Mouse (Mus musculus) lung, postnatal 14 days (tissue): ENCODE data around the gene Taok1.
A peak's percentile ranks its signal among the peaks of the same experiment; 100 is the strongest.

Source experiments
- DNase-seq: peaks from one replicate; pipeline ENCODE4 v3.0.0; 2021

Taok1 gene

DNA sequence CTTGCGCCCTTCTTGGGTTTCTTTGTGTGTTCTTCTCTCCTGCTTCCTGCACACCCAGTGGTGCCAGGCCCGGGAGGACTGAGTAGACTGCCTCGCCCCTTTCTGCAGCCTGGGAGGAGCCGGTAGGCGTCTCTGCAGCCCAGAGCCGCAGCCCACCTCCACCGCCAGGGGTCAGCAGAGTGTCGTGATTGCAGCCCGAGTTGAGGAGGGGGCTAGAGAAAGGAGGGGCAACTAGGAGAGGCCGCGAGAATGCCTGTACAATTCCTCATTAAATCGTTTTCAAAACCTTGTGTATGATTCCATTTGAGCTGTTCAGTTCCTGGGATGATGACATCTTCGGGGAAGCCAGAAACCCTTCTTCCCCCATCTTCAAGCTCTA is 116.5 kb downstream of the Taok1 start:
- peak; percentile 93 for DNase-seq

DNA sequence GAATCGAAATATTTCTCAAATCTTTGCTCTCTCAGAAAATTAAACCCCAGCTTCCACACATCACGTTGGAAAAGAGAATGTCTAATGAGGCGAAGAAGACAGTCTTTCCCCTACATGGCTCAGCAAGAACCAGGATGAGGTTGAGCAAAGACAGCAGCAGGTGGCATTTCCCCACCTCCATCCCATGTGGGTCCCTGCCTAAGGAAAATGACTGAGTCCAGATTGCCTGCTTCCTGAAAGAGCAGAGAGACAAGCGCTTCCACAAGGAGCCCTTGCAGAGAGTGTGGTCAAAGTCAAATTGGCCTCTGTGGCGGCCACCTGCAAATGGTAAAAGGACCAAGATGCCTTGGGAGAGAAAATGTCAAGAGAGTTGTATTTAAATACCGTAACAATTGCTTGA is 117.2 kb downstream of the Taok1 start:
- DNase-seq = no peak

DNA sequence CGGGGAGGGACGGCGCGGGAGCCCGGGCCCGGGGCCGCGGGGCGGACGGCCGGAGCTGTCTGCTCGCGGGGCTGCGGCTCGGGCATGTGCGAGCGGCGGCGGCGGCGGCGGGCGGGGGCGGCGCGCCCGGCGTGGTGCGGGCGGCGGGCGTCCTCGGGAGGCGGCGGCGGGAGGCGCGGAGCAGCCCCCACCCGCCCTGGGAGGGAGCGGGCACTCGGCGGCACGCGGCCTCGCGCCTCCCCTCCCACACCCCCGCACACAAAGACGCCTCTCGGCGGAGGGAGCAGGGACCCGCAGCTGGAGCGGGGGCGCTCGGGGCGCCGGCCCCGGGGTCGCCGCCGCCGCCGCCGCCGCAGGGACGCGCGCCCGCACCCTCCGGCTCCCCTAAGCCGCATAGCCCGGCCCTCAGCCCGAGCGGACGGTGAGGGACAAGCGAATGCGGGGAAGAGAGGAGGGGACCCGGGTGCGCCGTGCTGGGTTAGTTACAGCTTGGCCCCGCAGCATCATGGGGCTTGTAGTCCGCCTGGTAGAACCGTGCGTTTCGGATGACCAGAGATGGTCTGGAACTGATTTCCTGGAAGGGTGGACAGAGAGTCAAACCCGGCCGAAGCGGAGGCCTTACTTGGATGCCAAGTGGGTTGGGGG is 117.9 kb downstream of the Taok1 start, which contains the start of gene Ankrd13b:
Ankrd13b (minus strand) TSS at position 88 of the 645 bp plus-strand sequence.
- DNase-seq = peak; percentile 74

DNA sequence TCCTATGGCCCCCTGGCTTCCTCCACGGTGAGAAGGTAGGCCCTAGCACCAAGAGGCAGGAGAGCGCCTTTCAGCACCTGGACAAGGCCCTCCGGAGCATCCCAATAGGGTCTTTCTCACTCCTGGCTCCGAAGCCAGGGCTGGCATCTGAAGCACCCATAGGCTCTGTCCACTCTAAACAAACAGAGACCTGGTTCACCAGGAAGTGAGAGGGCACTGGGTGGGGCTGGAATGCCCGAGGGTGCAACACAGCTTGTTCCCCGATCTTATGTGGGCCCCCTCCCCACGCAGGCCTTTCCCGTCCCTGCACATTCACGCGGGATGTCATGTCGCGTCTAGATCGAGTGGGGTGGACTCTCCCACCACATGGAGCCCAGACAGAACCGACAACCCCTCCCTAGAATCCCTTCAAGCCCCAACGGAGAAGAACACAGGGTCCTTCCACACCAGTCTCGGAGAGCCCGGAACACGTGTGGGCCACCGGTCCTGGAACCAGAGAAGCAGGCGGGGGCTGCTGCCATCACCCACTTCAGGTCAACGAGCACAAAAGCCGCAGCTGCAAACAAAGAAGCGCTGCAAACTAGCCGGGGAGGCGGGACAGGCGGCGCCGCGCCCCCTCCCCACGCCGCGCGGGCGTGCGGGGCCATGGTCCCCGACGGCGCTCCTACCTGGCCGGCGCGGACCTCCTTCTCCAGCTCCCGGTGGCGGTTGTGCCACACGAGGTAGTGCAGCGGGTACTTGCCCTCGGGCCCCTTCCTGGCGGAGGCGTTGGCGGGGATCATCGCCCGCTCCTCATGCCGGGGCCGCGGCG is 118.6 kb downstream of the Taok1 start:
- no peak for DNase-seq

DNA sequence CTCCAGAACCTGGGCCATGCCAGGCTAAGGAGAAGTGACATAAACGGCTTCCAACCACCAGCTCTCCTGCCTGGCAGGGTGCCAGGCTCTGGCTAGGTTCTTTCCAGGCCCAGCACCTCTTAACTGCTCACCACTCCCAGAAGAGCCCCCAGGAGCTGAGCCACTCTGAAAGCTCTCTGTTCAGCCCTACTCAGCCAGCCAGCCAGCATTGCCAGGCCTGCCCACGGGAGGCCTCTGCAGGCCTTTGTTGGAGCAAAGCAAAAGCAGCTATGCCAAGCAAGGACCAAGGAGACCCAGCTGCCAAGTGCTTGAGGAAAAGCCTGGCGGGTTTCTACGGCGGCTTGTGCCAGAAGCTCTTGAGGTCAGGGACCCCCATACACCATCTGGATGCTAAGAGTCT is 120.8 kb downstream of the Taok1 start:
- no peak for DNase-seq

DNA sequence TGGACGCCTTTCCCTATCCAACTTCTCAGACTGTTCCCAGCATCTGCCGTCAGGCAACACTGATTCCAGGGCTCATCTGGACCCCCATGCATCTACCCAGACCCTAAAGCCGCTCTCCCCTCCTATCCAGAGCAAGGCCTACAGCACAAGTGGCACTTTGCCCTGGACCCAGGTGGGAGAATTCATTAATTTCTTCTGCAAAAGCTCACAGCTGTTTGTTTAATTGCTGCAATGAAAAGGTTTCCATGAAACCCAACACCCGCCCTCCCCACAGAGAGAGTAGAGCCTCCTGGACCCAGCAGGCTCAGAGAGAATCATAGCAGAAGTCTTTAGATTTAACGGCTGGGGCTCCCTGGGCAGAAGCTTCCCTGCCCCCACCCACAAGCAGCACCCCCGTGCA is 122.4 kb downstream of the Taok1 start:
- no peak for DNase-seq

DNA sequence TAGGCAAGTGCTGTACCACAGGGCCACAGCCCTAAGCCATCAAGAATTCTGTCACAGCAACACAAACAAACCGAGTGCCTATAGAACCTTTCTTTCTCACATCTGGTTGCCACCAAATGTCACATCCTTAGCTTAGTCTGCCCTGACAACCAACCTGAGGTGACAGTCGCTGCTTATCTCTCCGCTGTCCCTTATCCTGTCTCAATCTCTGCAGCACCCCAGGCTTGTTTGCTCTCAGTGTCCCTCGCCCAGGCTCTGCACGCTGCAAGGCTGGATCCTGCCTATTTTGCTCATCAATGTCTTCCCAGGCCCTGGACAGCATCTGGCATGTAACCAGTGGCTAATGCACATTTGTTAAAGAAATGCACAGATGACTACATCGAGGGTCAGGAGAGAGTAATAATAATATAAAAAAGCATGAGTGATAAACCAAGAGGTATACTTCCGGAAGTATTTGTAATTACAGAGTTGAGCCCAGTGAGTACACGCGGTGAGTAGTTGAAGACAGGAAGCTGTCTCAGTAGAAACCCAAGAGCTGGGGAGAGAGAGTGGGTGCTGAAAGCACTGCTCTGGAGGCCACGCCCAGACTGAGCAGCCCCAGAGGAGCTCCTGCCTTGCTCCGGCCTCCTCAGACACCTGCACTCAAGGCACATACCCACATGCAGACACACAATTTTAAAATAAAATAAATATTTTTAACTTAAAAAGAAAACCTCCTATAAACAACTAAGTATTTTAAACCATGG is 123.9 kb downstream of the Taok1 start:
- no peak for DNase-seq

DNA sequence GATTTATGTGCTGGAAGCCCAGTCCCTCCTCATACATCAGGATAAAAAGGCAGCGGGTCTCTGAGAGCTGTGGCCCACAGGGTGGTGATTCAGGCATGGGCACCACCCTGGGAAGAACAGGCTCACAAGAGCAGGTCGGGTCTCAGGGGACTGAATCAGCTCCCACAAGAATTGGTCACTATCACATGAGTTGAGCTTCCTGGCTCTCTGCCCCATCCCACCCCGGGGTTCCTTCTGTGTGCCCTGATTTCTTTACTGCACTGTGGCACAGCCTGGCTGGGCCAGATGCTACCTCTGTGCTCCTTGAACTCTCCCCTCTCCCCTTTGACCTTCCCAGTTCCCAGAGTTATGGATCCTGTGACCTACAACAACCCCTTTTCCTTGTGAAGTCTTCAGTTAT is 124.6 kb downstream of the Taok1 start:
- no peak for DNase-seq
